Mouse (Mus musculus): ENCODE results near the gene Itgav. TPM values are rescaled to one million over a fixed set of nuclear protein-coding genes. Genes with fewer than 3 reads are reported as not detected.
"Not testable (repeated sequence)": the region's sequence is repeated elsewhere in the genome, so short reads cannot be mapped to it uniquely, and the experiment has no call there.

Gene Itgav
- polyA plus RNA-seq, 1 experiment from 2014 or later: 47.1 TPM

DNA sequence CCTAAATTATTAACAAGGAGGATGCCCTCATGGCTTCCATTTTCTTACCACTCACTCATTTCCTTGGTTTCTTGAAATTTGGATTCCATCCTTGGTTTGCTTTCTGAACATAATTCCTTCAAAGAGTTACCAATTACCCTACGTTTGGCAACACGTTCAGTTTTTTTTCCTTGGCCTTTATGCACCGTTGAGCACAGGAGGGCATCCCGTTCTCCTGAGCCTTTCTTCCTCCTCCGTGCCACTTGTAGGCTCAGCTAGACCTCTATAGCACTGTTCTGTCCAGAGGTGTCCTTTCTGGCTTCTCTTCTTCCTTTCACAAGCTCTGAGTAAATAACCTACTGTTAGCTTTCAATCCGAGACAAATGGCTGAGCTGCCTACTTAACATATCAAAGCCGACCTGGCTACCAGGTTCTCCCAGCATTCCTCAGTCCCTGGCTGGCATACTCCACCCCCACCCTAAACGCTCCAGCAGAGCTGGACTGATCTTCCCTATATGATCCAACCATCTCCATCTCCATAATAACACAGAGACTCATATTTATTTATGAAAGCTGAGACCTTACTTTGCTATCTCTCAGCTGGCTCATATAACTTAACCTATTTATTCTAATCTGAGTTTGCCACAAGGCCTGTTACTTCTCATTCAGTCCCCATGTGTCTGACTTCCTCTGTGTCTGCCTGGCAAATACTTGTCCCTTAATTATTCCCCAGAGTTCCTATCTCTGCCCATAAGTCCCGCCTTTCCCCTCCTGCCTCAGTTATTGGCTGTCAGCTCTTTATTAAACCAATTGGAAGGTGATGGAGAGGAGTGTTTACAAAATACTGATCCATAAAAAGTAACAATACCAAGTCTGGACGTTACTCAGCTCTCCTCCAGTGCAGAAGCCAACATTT lies 31.3 kb upstream of the Itgav start:
- H3K9ac ChIP-seq: no peak overlapping the region
- H3K9me3 ChIP-seq: peaks cover 11% of the 10 kb centered on the region; the same call in 1 of the 2 replicates
- peaks cover 12% of the 10 kb centered on the region for H3K4me1 ChIP-seq
- ATAC-seq (ENCODE audit: low FRiP score, low read depth): no peak
- H3K4me3 ChIP-seq: no peak overlapping the region
- no peaks in the 10 kb centered on the region for H3K27me3 ChIP-seq (replicated peaks)
- H3K36me3 ChIP-seq: no peaks in the 10 kb centered on the region
- no peak overlapping the region for H3K4me2 ChIP-seq (replicated peaks)
- no peak overlapping the region for H3K27ac ChIP-seq
- WGBS: 23% methylated on average over 10 of the region's 10 CpGs

GRCm38 (mm10) chr2:83694061-83694460 lies 30.1 kb upstream of the Itgav start:
- Histone ChIP-seq H3K27ac (no peak overlapping the region), H3K27me3 (replicated peaks) (no peaks in the 10 kb centered on the region), H3K36me3 (no peaks in the 10 kb centered on the region), H3K4me2 (replicated peaks) (no peak overlapping the region), H3K9me3 (peaks cover 4% of the 10 kb centered on the region; the same call in 1 of the 2 replicates), H3K9ac (no peak overlapping the region), H3K4me3 (no peak overlapping the region), H3K4me1 (peaks cover 12% of the 10 kb centered on the region)
- WGBS: 85% methylated on average over 7 of the region's 7 CpGs
- no peak for ATAC-seq (ENCODE audit: low FRiP score, low read depth)

DNA sequence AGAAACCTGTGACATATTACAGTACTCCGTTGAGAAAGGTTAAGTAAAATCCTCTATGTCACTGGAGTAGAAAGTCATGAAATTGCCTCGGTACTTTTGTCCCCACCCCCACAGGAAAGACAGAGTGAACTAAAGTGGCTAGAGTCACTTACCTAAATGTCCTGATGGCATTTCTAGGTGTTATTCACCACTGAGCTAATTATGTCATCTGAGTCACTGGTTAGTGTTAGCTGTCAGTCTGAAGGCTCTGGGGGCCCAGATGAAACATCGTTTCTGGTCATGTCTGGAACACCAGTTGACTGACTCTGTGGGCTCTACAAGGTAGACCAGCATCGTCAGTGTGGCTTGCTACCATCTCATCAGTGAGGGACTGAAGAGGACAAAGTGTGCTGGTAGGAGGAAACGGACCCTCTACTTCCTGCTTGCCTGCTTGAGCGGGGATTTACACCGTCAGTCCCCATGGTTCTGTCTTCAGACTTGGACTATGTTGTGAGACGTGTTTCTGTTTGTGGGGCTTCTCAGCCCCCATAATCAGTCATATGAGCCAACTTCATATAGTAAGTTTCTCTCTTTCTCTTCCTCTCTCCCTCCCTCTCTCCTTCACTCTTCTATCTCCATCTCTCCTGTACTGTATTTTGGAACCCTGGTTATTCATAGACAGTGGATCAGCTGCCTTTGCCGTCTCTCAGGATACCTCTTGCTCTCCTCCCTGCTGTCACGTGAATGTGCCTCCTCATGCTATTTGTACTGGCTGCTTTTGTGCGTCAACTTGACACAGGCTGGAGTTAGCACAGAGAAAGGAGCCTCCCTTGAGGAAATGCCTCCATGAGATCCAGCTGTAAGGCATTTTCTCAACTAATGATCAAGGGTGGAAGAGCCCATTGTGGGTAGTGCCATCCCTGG lies 28.6 kb upstream of the Itgav start:
- no peaks in the 10 kb centered on the region for H3K9me3 ChIP-seq
- ATAC-seq (ENCODE audit: low FRiP score, low read depth): no peak
- H3K36me3 ChIP-seq: no peaks in the 10 kb centered on the region
- H3K4me3 ChIP-seq: no peak overlapping the region
- peaks cover 12% of the 10 kb centered on the region for H3K4me1 ChIP-seq
- H3K9ac ChIP-seq: no peak overlapping the region
- H3K4me2 ChIP-seq (replicated peaks): no peak overlapping the region
- no peak overlapping the region for H3K27ac ChIP-seq
- no peaks in the 10 kb centered on the region for H3K27me3 ChIP-seq (replicated peaks)
- 86% methylated on average over 11 of the region's 11 CpGs for WGBS

DNA sequence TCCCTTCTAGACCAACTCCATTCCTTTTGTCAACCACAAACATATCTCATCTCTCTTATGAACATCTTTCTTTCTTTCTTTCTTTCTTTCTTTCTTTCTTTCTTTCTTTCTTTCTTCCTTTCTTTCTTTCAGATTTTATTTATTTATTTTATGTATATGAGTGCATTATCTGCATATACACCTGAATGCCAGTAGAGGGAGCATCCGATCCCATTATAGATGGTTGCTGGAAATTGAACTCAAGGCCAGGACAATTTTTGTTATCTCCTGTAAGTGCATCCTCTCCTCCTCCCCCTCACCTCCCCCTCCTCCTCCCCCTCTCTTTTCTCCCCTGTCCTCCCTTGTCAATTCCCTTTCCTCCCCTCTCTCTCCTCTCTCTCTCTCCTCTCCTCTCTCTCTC lies 25.7 kb upstream of the Itgav start:
- WGBS: 82% methylated on average over 1 of the region's 1 CpGs
- H3K27ac ChIP-seq: no peak overlapping the region

GRCm38 (mm10) chr2:83699324-83699723 lies 24.9 kb upstream of the Itgav start:
- Histone ChIP-seq H3K4me3 (no peak overlapping the region), H3K9ac (no peak overlapping the region), H3K27ac (no peak overlapping the region), H3K4me2 (replicated peaks) (no peak overlapping the region), H3K9me3 (no peaks in the 10 kb centered on the region), H3K36me3 (no peaks in the 10 kb centered on the region), H3K27me3 (replicated peaks) (no peaks in the 10 kb centered on the region), H3K4me1 (no peaks in the 10 kb centered on the region)
- 82% methylated on average over 1 of the region's 1 CpGs for WGBS
- ATAC-seq (ENCODE audit: low FRiP score, low read depth): no peak

More for the DNA sequence above, 25.7 kb upstream of the Itgav start:
- Histone ChIP-seq H3K4me1 (no peaks in the 10 kb centered on the region), H3K4me2 (replicated peaks) (no peak overlapping the region), H3K27me3 (replicated peaks) (no peaks in the 10 kb centered on the region), H3K4me3 (no peak overlapping the region), H3K9ac (no peak overlapping the region), H3K9me3 (no peaks in the 10 kb centered on the region), H3K36me3 (no peaks in the 10 kb centered on the region)
- no peak for ATAC-seq (ENCODE audit: low FRiP score, low read depth)

DNA sequence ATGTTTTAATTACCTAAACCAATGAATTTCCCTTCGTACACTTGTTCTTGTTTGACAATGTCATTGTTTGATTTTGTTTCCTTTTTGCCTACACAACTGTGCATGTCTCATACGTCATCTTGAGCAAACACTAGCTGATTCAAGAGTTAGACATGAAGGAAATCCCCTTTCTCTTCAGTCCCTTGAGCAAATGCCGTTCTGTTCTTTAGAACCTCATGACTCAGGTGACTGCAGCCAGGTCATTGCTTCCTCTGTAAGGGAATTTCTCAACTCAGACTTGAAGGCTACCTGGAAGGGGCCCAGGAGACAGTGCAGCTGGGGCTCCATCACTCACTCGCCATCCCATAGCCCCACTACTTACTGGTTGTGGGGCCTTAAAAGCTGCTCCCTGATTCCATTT lies 23.5 kb upstream of the Itgav start:
- Histone ChIP-seq H3K27me3 (replicated peaks) (no peaks in the 10 kb centered on the region), H3K4me3 (no peak overlapping the region), H3K4me1 (no peaks in the 10 kb centered on the region), H3K9ac (no peak overlapping the region), H3K36me3 (no peaks in the 10 kb centered on the region), H3K27ac (no peak overlapping the region), H3K4me2 (replicated peaks) (no peak overlapping the region), H3K9me3 (no peaks in the 10 kb centered on the region)
- 83% methylated on average over 4 of the region's 4 CpGs for whole genome bisulfite sequencing
- ATAC-seq (ENCODE audit: low FRiP score, low read depth): no peak

- no peak overlapping the region for H3K4me3 ChIP-seq
- no peaks in the 10 kb centered on the region for H3K36me3 ChIP-seq
- 95% methylated on average over 7 of the region's 7 CpGs for WGBS
- ATAC-seq (ENCODE audit: low FRiP score, low read depth): no peak
- H3K27me3 ChIP-seq (replicated peaks): no peaks in the 10 kb centered on the region
- H3K27ac ChIP-seq: no peak overlapping the region
- H3K9ac ChIP-seq: no peak overlapping the region
- no peaks in the 10 kb centered on the region for H3K4me1 ChIP-seq
- H3K9me3 ChIP-seq: no peaks in the 10 kb centered on the region
- no peak overlapping the region for H3K4me2 ChIP-seq (replicated peaks)
Measured at GRCm38 (mm10) chr2:83702411-83702810, 21.8 kb upstream of the Itgav start.

- Histone ChIP-seq H3K27me3 (replicated peaks) (no peaks in the 10 kb centered on the region), H3K4me1 (peaks cover 6% of the 10 kb centered on the region; the same call in 1 of the 2 replicates), H3K27ac (no peak overlapping the region), H3K9ac (no peak overlapping the region), H3K9me3 (no peaks in the 10 kb centered on the region), H3K36me3 (no peaks in the 10 kb centered on the region), H3K4me2 (replicated peaks) (no peak overlapping the region), H3K4me3 (no peak overlapping the region)
- no peak for ATAC-seq (ENCODE audit: low FRiP score, low read depth)
- WGBS: 93% methylated on average over 9 of the region's 9 CpGs
Measured at GRCm38 (mm10) chr2:83705580-83706158, 18.5 kb upstream of the Itgav start.

GRCm38 (mm10) chr2:83709896-83710524 lies 14.2 kb upstream of the Itgav start:
- Histone ChIP-seq H3K9me3 (no peaks in the 10 kb centered on the region), H3K4me3 (no peak overlapping the region), H3K4me2 (replicated peaks) (no peak overlapping the region), H3K36me3 (no peaks in the 10 kb centered on the region), H3K27me3 (replicated peaks) (no peaks in the 10 kb centered on the region), H3K4me1 (peaks cover 6% of the 10 kb centered on the region; the same call in 1 of the 2 replicates), H3K27ac (no peak overlapping the region), H3K9ac (no peak overlapping the region)
- no peak for ATAC-seq (ENCODE audit: low FRiP score, low read depth)
- 24% methylated on average over 11 of the region's 11 CpGs for WGBS

DNA sequence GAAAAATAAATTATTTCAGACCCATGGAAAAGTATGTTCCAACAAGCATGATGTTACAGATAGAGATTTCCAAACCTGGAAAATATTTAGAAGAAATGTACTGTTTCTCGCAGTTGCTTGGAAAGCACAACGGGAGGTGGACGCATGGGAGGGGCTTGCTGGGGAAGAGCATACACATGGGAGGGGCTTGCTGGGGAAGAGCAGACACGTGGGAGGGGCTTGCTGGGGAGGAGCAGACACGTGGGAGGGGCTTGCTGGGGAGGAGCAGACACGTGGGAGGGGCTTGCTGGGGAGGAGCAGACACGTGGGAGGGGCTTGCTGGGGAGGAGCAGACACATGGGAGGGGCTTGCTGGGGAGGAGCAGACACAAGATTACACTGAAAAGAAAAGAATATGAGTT lies 10.9 kb upstream of the Itgav start:
- H3K4me3 ChIP-seq; H3K9ac ChIP-seq; H3K36me3 ChIP-seq; H3K4me1 ChIP-seq; H3K27me3 ChIP-seq (replicated peaks); H3K27ac ChIP-seq; H3K4me2 ChIP-seq (replicated peaks); ATAC-seq (ENCODE audit: low FRiP score, low read depth); H3K9me3 ChIP-seq: not testable (repeated sequence)
- WGBS: 75% methylated on average over 7 of the region's 7 CpGs

DNA sequence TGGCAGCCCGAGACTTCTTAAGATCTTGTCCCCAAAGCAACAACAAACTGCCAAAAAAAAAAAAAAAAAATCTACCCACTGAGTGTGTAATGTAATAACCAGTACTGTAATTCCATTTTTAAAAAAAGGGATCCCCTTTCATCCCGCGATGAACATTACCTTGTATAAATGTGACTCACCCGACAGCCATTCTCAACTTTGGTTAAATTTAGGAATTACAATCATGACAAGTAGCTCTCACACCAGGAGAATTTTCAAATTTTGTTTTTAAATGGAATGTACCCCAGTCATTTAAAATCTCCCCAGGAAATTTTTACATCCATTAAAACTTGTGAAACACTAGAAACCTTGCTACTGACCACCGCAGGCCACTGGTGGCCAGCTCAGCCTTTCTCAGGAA lies 10.3 kb upstream of the Itgav start:
- no peaks in the 10 kb centered on the region for H3K27me3 ChIP-seq (replicated peaks)
- H3K9ac ChIP-seq: no peak overlapping the region
- H3K9me3 ChIP-seq: no peaks in the 10 kb centered on the region
- no peak overlapping the region for H3K4me2 ChIP-seq (replicated peaks)
- no peak for ATAC-seq (ENCODE audit: low FRiP score, low read depth)
- 79% methylated on average over 5 of the region's 5 CpGs for WGBS
- no peak overlapping the region for H3K4me3 ChIP-seq
- H3K36me3 ChIP-seq: no peaks in the 10 kb centered on the region
- H3K27ac ChIP-seq: no peak overlapping the region
- H3K4me1 ChIP-seq: peaks cover 6% of the 10 kb centered on the region; the same call in 1 of the 2 replicates

Measured in neural tube, embryonic 12.5 days (tissue).